Mouse (Mus musculus) thymus, postnatal 10 days (tissue): ENCODE data around the gene 2810408A11Rik.
A peak's percentile ranks its signal among the peaks of the same experiment; 100 is the strongest.

Experiments
- DNase-seq, 2 experiments: peaks; one replicate each; pipeline ENCODE4 v3.0.0; 2021; ENCODE audit warnings: low spot score in 2 of 2

The 2810408A11Rik gene

DNA sequence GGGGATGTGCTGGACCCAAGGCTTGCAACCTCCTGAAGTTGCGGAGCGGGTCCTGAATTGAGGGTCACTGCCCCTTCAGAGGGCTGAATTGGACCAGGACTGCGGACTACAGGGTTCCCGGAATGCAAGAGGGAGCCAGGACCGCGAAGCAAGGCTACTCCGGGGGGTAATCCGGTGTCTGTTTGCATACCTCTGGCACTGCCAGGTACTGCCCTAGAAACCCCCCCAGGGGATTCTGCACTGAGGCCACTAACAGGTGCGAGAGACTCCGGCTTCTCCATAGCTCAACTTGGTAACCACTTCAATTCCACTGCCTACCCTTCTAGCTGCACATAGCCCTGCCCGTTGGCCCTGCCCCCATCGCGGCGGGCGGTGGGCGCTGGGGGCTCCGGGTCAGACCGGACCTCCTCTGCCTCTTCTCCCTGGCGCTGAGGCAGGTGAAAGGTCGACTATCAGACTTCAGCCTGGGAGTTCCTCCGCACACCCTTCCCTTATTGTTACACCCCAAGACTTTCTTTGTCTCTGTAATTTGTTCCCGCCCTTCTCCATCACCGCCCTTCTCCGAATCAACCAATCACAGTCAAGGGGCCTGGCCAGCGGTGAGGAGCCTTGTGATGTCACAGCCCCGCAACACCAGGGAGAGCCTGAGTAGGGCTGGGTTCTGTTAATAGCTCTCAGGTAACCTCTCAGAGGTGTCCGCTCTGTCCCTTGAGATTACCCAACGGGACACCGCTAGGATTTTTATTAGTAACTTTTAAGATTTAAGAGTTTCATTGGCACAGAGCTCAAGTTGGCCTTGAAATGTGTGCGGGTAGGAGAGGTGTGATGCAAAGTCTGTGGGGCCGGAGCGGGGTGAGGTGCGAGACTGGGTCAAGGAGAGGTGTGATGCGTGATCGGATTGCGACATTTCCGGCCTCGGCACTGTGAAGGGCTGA lies at the start of gene 2810408A11Rik, which contains the start of gene Neurl4:
Gene 2810408A11Rik (minus strand): TSS at position 517 of the 935 bp plus-strand sequence.
Gene Neurl4 (plus strand): TSS at position 602 of the 935 bp plus-strand sequence.
- DNase-seq: peak; percentile 90 to 94

DNA sequence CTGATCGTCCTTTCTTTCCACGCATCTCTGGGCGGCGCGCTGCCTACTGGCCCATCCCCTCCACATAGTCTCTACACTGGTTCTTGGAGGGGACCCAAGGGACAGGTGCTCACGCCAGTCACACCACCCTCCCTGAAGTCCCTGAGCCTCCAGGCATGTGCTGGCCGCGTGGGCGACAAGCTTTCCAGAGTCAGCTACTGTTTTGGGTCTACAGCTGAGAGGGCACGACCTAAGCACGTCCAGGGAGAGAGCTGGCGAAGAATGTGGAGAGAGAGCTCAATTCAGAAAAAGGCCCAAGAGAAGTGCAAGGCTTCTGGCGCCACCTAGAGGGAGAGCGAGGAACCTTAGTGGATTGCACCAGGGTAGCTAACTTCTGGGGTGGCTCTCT lies 48.0 kb upstream of the 2810408A11Rik start:
- peak; percentile 74 to 90 for DNase-seq

DNA sequence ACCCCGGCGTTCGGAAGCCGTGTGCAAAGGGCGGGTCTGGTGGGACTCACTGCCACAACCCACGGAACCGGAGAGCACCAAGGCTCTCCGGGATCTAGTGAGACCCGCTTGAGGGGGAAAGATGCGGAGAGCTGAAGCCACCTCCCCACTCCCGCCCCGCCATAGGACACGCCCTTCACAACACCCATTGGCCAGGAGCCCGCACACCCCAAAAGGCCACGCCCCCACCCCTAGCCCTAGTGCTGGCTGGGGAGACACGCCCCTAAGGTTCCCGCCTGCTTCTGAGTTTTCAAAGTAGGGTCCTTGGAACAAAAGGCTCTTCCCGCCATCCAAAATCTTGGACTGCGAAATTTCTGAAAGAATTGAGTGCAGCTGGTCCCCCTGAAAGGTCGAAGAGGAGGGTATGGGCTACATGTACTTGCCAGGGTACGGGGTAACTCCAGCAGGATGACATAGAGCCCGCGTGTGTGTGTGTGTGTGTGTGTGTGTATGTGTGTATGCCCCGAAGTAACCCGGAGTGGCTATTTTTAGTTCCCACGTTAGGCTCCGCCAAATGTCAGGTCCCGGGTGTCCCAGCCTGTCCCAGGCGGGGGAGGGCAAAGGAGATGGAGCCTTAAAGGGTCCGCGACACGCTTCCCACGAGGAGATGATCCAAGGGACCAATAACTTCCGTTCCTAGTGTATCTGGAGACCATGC lies 47.4 kb upstream of the 2810408A11Rik start, which contains the start of gene Slc2a4:
Gene Slc2a4 (minus strand): TSS at position 123 of the 697 bp plus-strand sequence.
- DNase-seq: peak; percentile 91 to 95

DNA sequence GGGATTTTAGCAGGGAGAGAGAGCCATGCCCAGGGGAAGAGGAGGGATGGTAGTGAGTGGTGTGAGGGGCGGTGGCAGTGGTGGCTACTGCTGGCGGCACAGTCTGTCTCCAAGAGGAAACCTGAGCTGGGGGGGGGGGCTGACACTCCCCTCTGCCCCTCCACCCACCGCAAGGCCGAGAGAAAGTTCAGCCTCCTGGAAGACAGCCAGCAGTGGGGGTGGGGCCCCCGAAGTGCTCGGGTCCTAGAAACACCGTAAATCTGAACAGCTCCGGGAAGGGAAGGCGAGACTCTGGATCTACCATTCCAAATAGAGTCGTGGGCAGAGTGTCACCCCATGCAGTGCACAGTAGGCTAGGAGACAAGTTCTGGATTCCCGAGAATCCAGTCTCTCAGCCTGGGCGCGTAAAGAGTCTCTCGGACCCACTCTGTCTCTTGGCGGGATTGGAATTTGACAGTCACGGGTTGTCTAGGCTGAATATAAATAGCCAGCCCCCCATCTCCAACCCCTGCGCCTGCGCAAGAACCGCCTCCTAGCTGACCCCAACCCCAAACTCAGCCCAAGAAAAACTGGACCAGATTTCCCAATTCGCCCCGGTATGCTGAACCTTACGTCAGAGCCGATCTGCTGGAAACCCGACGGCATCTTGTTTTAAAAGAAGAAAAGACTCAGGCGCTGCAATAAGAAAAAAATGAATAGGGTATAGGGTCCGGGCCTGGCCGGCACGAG lies 46.7 kb upstream of the 2810408A11Rik start:
- DNase-seq: no peak

DNA sequence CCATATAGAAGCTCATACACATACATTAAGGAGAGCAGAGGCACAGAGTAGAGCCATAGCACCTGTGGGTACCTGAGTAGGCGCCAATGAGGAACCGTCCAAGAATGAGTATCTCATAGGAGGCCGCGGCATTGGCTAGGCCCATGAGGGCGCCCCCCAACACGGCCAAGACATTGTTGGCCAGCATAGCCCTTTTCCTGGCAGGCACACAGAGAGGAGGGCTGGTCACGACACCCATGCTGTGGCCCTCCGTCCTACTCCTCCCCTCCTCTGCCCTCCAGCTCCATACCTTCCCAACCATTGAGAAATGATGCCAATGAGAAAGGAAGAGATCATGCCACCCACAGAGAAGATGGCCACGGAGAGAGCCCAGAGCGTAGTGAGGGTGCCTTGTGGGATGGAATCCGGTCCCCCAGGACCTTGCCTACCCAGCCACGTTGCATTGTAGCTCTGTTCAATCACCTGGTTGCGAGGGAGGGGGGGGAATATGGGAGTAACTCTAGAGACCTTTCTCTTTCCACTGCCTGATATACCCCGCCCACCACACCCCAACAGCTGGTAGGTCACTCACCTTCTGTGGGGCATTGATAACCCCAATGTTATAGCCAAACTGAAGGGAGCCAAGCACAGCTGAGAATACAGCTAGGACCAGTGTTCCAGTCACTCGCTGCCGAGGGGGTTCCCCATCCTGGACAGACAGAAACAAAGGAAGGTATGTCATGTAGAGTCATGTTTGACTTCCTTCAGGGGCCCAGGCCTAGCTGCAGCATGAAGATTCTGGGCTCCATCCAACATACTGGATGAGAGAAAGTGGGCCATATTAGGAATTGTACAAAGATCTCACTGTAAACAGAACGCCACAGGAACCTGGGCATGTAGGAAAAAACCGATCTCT lies 45.5 kb upstream of the 2810408A11Rik start:
- DNase-seq: no peak

DNA sequence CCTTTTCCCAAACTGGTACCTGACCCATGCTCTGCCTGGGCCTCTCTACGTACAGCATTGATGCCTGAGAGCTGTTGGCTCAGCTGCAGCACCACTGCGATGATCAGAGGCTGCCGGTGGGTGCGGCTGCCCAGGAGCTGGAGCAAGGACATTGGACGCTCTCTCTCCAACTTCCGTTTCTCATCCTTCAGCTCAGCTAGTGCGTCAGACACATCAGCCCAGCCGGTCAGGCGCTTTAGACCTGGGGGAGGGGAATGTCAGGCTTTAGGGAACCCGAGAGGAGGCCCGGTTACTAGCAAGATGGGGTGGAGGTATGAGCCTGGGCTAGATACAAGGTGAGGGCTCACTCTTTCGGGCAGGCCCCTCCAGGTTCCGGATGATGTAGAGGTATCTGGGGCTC lies 44.4 kb upstream of the 2810408A11Rik start:
- no peak for DNase-seq

DNA sequence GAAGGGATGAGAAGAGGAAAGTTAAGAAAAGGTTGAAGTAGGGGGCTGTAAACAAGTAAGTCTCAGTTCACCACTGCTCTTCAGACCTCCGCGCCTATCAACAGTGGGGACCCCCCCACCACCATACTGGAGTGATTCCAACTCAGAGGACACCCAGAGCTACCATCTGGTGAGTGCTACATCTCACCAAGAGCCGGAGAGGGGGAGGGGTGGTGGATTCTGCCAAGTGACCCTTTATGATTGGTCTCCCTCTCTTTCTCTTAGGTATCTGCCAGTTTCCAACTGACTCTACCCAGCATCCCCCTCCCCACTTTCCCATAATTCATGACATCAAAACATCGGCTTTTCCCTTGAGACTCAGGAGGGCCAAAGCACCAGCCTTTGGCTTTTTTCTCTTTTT lies 40.2 kb upstream of the 2810408A11Rik start:
- DNase-seq: no peak

- DNase-seq: no peak
Measured at GRCm38 (mm10) chr11:69939731-69940130, 38.9 kb upstream of the 2810408A11Rik start.

- no peak for DNase-seq
Measured at GRCm38 (mm10) chr11:69939181-69939580, 38.4 kb upstream of the 2810408A11Rik start.

DNA sequence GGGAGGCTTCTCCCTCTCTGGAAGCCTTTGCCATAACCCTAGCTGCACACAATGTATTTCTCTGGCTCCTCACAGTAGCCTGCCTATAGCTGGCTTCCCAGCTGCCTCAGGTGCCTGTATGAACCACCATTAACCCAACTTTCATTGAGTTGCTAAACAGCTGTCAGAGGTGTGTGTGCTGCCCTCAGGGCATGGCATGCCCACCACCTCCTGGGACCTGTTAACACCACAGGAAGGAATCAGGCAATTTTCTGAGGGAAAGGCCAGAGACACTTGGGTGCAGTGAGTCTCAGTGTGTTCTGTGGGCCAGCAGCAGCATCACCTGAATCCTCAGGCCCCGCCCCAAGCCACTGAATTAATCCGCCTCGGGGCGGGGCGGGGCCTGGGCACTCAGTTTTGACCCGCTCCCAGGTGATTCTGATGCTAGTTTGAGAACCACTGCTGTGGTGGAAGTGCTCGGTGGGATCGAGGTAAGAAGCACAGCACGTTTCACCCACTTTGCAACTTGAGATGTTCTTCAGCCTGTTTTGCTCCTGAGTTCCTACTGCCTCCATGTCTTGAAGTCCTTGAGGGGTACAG lies 37.7 kb upstream of the 2810408A11Rik start:
- no peak for DNase-seq

DNA sequence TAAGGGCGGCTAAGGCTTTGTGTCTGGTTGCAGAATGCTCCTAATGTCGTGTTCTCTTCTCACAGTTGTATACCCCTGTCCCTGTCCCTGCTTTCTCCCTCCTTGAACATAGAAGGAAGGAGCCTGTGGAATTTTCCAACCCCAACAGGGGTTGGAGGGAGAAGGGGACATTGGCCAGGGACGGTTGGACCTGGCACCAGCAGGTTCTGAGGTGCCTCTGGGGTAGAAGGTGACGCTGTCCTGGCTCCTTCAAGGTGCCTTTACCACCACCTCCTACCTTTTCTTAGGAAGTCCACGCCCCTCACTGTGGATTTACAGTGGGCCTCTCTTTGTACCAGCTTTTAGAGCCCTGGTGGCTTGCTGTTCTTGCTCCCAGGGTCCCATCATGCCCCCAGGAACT lies 37.0 kb upstream of the 2810408A11Rik start:
- no peak for DNase-seq

GRCm38 (mm10) chr11:69937385-69937784 lies 36.6 kb upstream of the 2810408A11Rik start:
- DNase-seq: no peak

DNA sequence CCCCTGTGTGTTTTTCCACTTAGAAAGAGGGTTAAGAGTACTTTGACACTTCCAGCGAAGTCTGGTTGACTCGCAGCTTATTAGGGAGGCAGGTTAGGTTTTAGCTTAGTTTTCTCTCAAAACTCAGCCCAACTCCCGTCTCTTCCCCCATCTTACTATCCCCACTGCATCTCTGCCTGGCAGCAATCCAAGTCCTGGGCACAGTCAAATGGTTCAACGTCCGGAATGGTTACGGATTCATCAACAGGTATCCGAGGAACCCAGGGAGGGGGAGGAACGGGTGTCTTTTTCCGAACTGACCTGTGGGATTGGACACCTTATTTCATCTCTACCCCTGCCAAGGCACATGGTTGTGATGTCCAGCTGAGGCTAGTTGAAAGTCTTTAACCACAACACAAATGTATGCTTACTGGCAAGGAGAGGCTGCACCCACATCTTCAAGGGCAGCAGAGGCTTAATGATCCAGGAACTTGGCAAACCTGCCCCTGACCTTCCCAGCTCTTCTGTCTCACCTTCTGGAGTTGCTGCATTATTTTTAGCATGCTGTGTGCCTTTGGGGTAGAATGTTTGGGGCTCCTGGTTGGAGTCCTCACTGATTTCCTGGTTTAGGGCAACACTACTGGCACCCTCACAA lies 36.0 kb upstream of the 2810408A11Rik start:
- no peak for DNase-seq

DNA sequence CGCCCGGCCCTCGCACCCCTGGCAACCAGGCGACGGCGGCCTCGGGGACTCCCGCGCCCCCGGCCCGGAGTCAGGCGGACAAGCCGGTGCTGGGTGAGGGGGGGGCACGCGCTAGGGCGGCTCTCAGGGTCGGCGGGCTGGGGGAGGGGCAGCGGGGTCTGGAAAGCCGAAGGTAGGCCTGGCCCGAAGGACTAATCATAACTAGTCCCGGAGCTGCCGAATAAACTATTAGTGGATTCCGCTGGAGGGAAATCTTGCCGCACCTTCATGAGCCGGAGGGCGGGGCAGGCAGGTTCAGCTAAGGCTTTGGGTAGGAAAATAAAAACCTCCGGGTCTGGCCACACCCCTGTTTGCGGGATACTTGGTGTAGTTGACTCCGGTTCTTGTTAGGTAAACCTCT lies 35.4 kb upstream of the 2810408A11Rik start:
- no peak for DNase-seq

GRCm38 (mm10) chr11:69935137-69935879 lies 34.5 kb upstream of the 2810408A11Rik start, which contains the start of gene Ybx2:
TSS of gene Ybx2 (plus strand) at chr11:69935796.
- DNase-seq: peak; percentile 91 to 93

DNA sequence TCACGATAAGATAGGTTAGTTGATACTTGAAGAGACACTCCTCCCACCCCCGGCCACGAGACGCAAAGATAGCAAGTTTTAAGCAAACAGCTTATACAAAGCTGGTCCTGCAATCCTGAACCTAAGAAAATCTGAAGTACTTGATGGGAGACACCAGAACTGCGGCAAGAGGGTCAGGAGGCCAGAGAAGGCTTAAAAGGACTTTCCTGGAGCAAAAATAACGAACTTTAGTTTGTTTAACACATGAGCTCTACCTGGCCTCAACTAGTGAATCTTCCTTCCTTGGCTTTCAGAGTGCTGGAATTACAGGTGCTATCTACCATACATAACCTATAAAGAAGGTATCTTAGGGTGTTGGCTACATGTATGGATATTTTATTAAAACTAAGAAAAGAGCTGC lies 33.9 kb upstream of the 2810408A11Rik start:
- no peak for DNase-seq

GRCm38 (mm10) chr11:69934169-69934568 lies 33.4 kb upstream of the 2810408A11Rik start:
- peak; percentile 82 to 98 for DNase-seq

- no peak for DNase-seq
Measured at GRCm38 (mm10) chr11:69933066-69933465, 32.3 kb upstream of the 2810408A11Rik start.

GRCm38 (mm10) chr11:69932254-69932653 lies 31.5 kb upstream of the 2810408A11Rik start:
- peak in 1 of 2 experiments; percentile 31 for DNase-seq
